Mouse (Mus musculus): Measurements from ENCODE around the gene Thap3. TPM values are rescaled to one million over a fixed set of nuclear protein-coding genes. Genes with fewer than 3 reads are reported as not detected.

Gene Thap3
- polyA plus RNA-seq, 1 experiment, result 72.0 TPM

DNA sequence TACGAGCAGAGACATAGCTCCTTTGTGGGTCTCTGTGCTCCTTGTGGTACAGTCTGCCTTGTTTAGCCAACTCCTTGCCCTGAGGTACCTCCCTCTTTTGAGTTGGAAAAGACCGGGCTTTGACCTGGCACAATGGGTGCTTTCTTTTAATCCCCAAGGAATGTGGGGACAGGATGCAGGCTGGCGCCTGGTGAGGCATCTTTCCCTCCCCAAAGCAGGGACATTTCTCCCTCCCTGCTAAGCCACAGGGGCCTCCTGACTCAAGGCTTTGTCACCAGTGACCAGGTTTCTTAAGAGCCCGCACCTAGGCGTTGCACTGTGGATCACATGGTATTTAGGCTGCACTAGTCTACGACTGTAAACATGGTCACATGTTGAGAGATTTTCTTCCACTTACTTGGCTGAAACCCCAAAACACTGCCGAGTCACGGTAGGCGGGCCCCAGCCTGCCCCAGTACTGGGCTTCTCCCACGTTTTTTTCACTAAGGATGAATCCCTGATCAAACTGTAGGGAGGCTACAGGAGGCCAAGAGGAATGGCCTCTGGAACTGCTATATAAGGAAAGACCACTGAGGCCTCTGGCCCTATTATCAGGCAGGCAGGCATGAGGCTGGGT is 21.4 kb upstream of the Thap3 start:
- Histone ChIP-seq H3K4me1 (replicated peaks; ENCODE audit: control insufficient read depth, insufficient read depth, low read length) (peaks cover 27% of the 10 kb centered on the region), H3K27me3 (ENCODE audit: control insufficient read depth, insufficient read depth, low read length) (no peaks in the 10 kb centered on the region), H3K36me3 (ENCODE audit: control insufficient read depth, insufficient read depth, low read length) (peaks cover 8% of the 10 kb centered on the region; the same call in 1 of the 2 replicates), H3K4me3 (ENCODE audit: control insufficient read depth, insufficient read depth, low read length) (peak overlapping the region; percentile 93), H3K27ac (ENCODE audit: control insufficient read depth, insufficient read depth, low read length) (no peak overlapping the region)
- DNase-seq, result no peak
- 6% methylated on average over 10 of the region's 10 CpGs for WGBS
- TF ChIP-seq POLR2A (IDR thresholded peaks at IDR 0.05; ENCODE audit: control insufficient read depth, extremely low read depth, insufficient read depth, low read length, poor library complexity), result no peak
- no peak for TF ChIP-seq CTCF (IDR thresholded peaks at IDR 0.05; ENCODE audit: borderline replicate concordance, control insufficient read depth, extremely low read depth, insufficient read depth, low read length, poor library complexity)

DNA sequence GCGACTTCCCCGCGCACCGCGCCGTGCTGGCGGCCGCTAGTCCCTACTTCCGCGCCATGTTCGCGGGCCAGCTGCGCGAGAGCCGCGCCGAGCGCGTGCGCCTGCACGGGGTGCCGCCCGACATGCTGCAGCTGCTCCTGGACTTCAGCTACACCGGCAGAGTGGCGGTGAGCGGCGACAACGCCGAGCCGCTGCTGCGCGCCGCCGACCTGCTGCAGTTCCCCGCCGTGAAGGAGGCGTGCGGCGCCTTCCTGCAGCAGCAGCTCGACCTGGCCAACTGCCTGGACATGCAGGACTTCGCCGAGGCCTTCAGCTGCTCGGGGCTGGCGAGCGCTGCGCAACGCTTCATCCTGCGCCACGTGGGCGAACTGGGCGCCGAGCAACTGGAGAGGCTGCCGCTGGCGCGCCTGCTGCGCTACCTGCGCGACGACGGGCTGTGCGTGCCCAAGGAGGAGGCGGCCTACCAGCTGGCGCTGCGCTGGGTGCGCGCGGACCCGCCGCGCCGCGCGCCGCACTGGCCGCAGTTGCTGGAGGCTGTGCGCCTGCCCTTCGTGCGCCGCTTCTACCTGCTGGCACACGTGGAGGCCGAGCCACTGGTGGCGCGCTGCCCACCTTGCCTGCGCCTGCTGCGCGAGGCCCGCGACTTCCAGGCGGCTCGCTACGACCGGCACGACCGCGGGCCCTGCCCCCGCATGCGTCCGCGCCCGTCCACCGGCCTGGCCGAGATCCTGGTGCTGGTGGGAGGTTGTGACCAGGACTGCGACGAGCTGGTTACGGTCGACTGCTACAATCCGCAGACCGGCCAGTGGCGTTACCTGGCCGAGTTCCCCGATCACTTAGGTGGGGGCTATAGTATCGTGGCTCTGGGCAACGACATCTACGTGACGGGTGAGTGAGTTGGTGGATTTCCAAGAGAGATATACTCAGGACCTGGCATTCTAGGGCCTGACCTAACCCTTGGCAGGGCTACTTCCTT is 20.6 kb upstream of the Thap3 start:
- peaks cover 27% of the 10 kb centered on the region for H3K4me1 ChIP-seq (replicated peaks; ENCODE audit: control insufficient read depth, insufficient read depth, low read length)
- TF ChIP-seq POLR2A (IDR thresholded peaks at IDR 0.05; ENCODE audit: control insufficient read depth, extremely low read depth, insufficient read depth, low read length, poor library complexity), result no peak
- TF ChIP-seq CTCF (IDR thresholded peaks at IDR 0.05; ENCODE audit: borderline replicate concordance, control insufficient read depth, extremely low read depth, insufficient read depth, low read length, poor library complexity), result no peak; the same call in 1 of the 2 replicates
- H3K27me3 ChIP-seq (ENCODE audit: control insufficient read depth, insufficient read depth, low read length), result no peaks in the 10 kb centered on the region
- peaks cover 3% of the 10 kb centered on the region; the same call in 1 of the 2 replicates for H3K36me3 ChIP-seq (ENCODE audit: control insufficient read depth, insufficient read depth, low read length)
- no peak for DNase-seq
- peak overlapping the region; percentile 93 for H3K4me3 ChIP-seq (ENCODE audit: control insufficient read depth, insufficient read depth, low read length)
- under 1% methylated on average over 115 of the region's 115 CpGs for WGBS
- peak overlapping the region; percentile 20; the same call in 1 of the 2 replicates for H3K27ac ChIP-seq (ENCODE audit: control insufficient read depth, insufficient read depth, low read length)

DNA sequence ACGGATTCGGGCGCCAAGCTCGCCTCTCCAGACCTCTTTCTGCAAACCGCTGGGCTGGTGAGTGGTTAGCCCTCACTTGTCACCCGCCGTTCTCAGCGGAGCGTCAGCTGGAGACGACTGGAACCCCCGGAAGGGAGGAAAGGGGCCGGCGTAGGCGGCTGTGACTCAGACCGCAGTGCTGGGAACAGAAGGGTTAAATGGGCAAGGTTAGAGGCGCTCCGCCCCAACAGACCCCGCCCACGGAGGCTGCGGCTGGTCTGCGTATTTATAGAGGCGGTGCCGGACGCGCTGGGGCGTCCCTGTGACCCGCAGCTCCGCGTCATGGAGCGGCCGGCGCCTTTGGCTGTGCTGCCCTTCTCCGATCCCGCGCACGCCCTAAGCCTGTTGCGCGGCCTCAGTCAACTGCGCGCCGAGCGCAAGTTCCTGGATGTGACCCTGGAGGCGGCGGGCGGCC is 19.9 kb upstream of the Thap3 start, which contains the start of gene Klhl21:
Klhl21 (plus strand) TSS at position 182 of the 454 bp plus-strand sequence.
- Histone ChIP-seq H3K27ac (ENCODE audit: control insufficient read depth, insufficient read depth, low read length) (peak within 1 kb of the TSS; percentile 20; the same call in 1 of the 2 replicates), H3K4me1 (replicated peaks; ENCODE audit: control insufficient read depth, insufficient read depth, low read length) (peaks cover 27% of the 10 kb centered on the region), H3K27me3 (ENCODE audit: control insufficient read depth, insufficient read depth, low read length) (no peaks in the 10 kb centered on the region), H3K36me3 (ENCODE audit: control insufficient read depth, insufficient read depth, low read length) (no peaks in the 10 kb centered on the region), H3K4me3 (ENCODE audit: control insufficient read depth, insufficient read depth, low read length) (peak within 1 kb of the TSS; percentile 93)
- TF ChIP-seq CTCF (IDR thresholded peaks at IDR 0.05; ENCODE audit: borderline replicate concordance, control insufficient read depth, extremely low read depth, insufficient read depth, low read length, poor library complexity) (peak; percentile 44; the same call in 1 of the 2 replicates), POLR2A (IDR thresholded peaks at IDR 0.05; ENCODE audit: control insufficient read depth, extremely low read depth, insufficient read depth, low read length, poor library complexity) (peak; percentile 88)
- WGBS, result under 1% methylated on average over 45 of the region's 45 CpGs
- peak; percentile 90 for DNase-seq

DNA sequence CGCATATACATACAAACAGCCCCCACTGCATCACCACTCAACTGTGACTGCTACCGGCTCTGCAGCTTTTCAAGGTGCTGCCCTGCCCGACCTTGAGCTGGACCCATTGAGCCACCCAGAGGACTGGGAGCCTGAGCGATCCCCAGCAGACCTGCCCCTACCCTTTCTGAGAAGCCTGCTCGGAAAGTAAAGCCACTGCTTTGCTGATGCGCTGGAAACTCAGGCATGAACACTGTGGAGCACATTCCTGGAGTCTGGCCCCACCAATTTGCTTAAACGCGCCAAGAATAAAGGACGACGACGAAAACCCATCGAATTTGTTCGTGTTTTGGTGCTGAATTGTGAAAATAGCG is 19.3 kb upstream of the Thap3 start:
- Histone ChIP-seq H3K27ac (ENCODE audit: control insufficient read depth, insufficient read depth, low read length) (no peak overlapping the region), H3K27me3 (ENCODE audit: control insufficient read depth, insufficient read depth, low read length) (no peaks in the 10 kb centered on the region), H3K4me1 (replicated peaks; ENCODE audit: control insufficient read depth, insufficient read depth, low read length) (peaks cover 27% of the 10 kb centered on the region), H3K36me3 (ENCODE audit: control insufficient read depth, insufficient read depth, low read length) (no peaks in the 10 kb centered on the region), H3K4me3 (ENCODE audit: control insufficient read depth, insufficient read depth, low read length) (peak overlapping the region; percentile 93)
- TF ChIP-seq POLR2A (IDR thresholded peaks at IDR 0.05; ENCODE audit: control insufficient read depth, extremely low read depth, insufficient read depth, low read length, poor library complexity) (no peak), CTCF (IDR thresholded peaks at IDR 0.05; ENCODE audit: borderline replicate concordance, control insufficient read depth, extremely low read depth, insufficient read depth, low read length, poor library complexity) (no peak)
- DNase-seq, result no peak
- WGBS, result 3% methylated on average over 14 of the region's 14 CpGs

DNA sequence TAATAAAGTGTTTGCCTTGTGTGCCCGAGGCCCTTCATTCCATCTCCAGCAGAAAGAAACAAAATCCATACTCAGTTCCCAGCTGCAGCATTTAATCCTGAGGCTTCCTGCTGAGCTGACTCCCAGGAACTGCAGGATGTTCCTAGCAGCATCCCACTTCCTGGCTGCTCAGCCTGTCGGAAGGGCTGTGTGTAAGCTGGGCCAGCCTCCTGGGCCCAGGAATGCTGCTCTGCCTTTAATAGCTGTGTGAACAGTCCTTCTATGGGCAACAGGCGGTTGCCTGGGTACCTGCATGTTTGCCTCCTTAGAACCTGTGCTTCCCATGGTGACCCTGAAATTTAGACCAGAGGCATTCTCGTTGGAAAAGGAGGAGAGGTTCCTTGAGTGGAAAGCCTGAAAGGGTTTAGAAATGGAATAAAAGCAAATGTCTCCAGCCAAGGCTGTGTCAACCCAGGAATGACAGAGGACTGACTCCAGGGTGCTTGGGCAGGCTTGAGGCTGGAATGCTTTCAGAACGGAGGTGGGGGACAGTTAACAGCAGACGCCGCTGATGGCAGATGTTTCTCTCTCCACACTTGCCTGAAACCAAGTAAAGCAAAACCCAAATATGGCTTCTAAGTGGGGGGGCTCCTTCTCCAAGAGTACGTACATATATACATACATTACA is 18.8 kb upstream of the Thap3 start:
- Histone ChIP-seq H3K4me1 (replicated peaks; ENCODE audit: control insufficient read depth, insufficient read depth, low read length) (peaks cover 27% of the 10 kb centered on the region), H3K27me3 (ENCODE audit: control insufficient read depth, insufficient read depth, low read length) (no peaks in the 10 kb centered on the region), H3K27ac (ENCODE audit: control insufficient read depth, insufficient read depth, low read length) (no peak overlapping the region), H3K4me3 (ENCODE audit: control insufficient read depth, insufficient read depth, low read length) (no peak overlapping the region), H3K36me3 (ENCODE audit: control insufficient read depth, insufficient read depth, low read length) (no peaks in the 10 kb centered on the region)
- DNase-seq, result no peak
- TF ChIP-seq POLR2A (IDR thresholded peaks at IDR 0.05; ENCODE audit: control insufficient read depth, extremely low read depth, insufficient read depth, low read length, poor library complexity), result no peak
- 57% methylated on average over 8 of the region's 8 CpGs for WGBS

DNA sequence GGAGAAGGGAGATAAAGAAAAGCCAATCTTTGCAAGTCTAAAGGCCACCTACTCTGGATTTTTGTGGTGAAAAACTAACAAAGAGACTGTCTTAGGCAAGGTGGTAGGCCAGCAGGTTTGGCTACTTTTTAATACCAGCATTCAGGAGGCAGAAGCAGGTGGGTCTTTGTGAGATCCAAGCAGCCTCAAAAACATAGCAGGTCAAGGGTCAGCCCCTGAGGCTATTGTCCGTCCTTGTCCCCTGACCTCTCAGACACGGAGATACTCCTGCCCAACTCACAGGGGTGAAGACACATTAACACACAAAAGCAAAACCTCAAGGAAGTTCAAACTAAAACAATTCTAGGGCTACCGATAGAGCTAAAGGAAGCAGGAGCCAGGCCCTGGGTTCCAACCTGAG is 18.0 kb upstream of the Thap3 start:
- no peak overlapping the region for H3K4me3 ChIP-seq (ENCODE audit: control insufficient read depth, insufficient read depth, low read length)
- DNase-seq, result no peak
- TF ChIP-seq POLR2A (IDR thresholded peaks at IDR 0.05; ENCODE audit: control insufficient read depth, extremely low read depth, insufficient read depth, low read length, poor library complexity) (no peak), CTCF (IDR thresholded peaks at IDR 0.05; ENCODE audit: borderline replicate concordance, control insufficient read depth, extremely low read depth, insufficient read depth, low read length, poor library complexity) (no peak)
- WGBS, result 88% methylated on average over 3 of the region's 3 CpGs
- no peaks in the 10 kb centered on the region for H3K27me3 ChIP-seq (ENCODE audit: control insufficient read depth, insufficient read depth, low read length)
- no peaks in the 10 kb centered on the region for H3K36me3 ChIP-seq (ENCODE audit: control insufficient read depth, insufficient read depth, low read length)
- H3K27ac ChIP-seq (ENCODE audit: control insufficient read depth, insufficient read depth, low read length), result no peak overlapping the region
- peaks cover 27% of the 10 kb centered on the region for H3K4me1 ChIP-seq (replicated peaks; ENCODE audit: control insufficient read depth, insufficient read depth, low read length)

All from thymus, adult 2 months (tissue).